Mouse (Mus musculus) olfactory bulb, adult 2 months (tissue): Measurements from ENCODE around the gene Dspp. TPM values are rescaled to one million over a fixed set of nuclear protein-coding genes. Genes with fewer than 3 reads are reported as not detected.

ENCODE experiments used
- H3K27ac ChIP-seq: fragments of 200-500 bp; 2 replicates; pipeline ENCODE4 v1.5.1; 2012; ENCODE audit warnings: low read depth, low read length; ENCODE audit not compliant: insufficient read depth
- H3K4me1 ChIP-seq: fragments of 200-500 bp; 2 replicates; pipeline ENCODE4 v1.6.1; 2012; ENCODE audit warnings: low read length; ENCODE audit not compliant: control insufficient read depth, insufficient read depth
- H3K4me3 ChIP-seq: fragments of 200-500 bp; 2 replicates; pipeline ENCODE4 v1.5.1; 2012; ENCODE audit warnings: mild to moderate bottlenecking, low read depth, low read length, moderate library complexity; ENCODE audit not compliant: insufficient read depth
- CTCF ChIP-seq: fragments of 200-500 bp; IDR thresholded peaks from 2 replicates; pipeline ENCODE4 v1.5.1; 2012; ENCODE audit warnings: low read depth, mild to moderate bottlenecking, low read length, moderate library complexity; ENCODE audit not compliant: insufficient read depth
- POLR2A ChIP-seq: fragments of 200-500 bp; IDR thresholded peaks from 2 replicates; pipeline ENCODE4 v1.6.1; 2012; ENCODE audit warnings: mild to moderate bottlenecking, low read depth, low read length, moderate library complexity; ENCODE audit not compliant: insufficient read depth
- WGBS: fragments of 180-500 bp; shearing (Covaris S2); methylation state at CpG from one replicate; pipeline ENCODE4 v1.1.7; 2018; 5-methylcytosine and 5-hydroxymethylcytosine counted together
- polyA plus RNA-seq: library from polyadenylated mRNA; stranded (reverse); fragments of >200 nt; gene quantifications from 2 replicates; pipeline ENCODE4 v1.2.4, GENCODE M21; 2012; ENCODE audit warnings: low replicate concordance; ENCODE audit not compliant: missing spikeins, insufficient read depth, insufficient read length

Gene Dspp
- polyA plus RNA-seq, 1 experiment, result not detected

DNA sequence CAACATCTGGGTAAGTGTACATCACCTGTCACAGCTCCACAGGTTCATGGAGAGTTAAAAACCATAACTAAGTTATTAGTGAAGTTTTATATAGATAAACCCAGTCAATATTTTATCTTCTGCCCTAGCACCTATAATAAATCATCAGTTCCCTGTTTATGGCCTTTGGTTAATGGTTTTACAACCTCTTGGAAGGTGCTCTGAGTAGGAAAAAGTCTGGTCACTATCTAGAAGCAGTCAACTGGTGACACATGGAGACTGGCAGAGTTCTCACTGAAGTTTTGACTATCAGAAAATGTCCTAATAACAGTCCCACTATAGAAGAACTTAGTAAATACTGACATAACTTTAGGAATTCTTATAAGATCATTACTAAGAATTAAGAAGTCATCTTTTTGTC is 54.2 kb downstream of the Dspp start:
- Histone ChIP-seq H3K4me3 (no peak overlapping the region), H3K4me1 (no peaks in the 10 kb centered on the region), H3K27ac (no peak overlapping the region)
- TF ChIP-seq POLR2A (no peak), CTCF (no peak)

DNA sequence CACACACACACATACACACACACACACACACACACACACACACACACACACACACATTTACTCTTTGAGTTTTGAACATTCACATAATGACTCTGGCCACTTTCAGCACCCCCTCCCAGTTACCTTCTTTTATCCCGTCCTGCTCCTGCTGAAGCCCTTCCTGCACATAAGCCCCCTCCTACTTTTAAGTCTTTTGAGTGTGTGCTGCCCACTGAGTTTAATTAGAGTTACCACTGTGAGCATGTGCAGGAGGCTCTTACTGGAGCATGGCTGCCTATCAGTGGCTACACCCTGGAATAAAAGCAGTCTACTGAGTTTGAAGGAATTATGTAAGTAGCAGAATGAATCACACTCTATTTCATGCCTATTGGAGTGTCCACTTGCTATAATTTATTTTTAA is 58.0 kb downstream of the Dspp start:
- Histone ChIP-seq H3K4me3 (no peak overlapping the region), H3K4me1 (no peaks in the 10 kb centered on the region), H3K27ac (no peak overlapping the region)
- TF ChIP-seq CTCF (no peak), POLR2A (no peak)
- WGBS, result 45% methylated on average over 1 of the region's 1 CpGs

Other genes with a start within 250 kb of the Dspp start
- not detected in 2 replicates for gene Hsd17b13, start 193.3 kb upstream of the Dspp start, polyA plus RNA-seq
- not detected in 2 replicates for gene Hsd17b11, start 148.8 kb upstream of the Dspp start, polyA plus RNA-seq
- gene Nudt9, start 124.4 kb upstream of the Dspp start, polyA plus RNA-seq, result not detected in 2 replicates
- gene Gm17660, start 93.1 kb upstream of the Dspp start, polyA plus RNA-seq, result not detected in 2 replicates
- 627 and 723 TPM in 2 replicates for gene Sparcl1, start 57.0 kb upstream of the Dspp start, polyA plus RNA-seq
- not detected in 2 replicates for gene Dmp1, start 31.9 kb downstream of the Dspp start, polyA plus RNA-seq
- gene Ibsp, start 128.5 kb downstream of the Dspp start, polyA plus RNA-seq, result not detected in 2 replicates
- not detected in 2 replicates for gene Mepe, start 154.6 kb downstream of the Dspp start, polyA plus RNA-seq